Mouse (Mus musculus) kidney, adult 9 months (tissue): Measurements from ENCODE around the gene Dlx2.

Experiments
- DNase-seq: peaks from one replicate; pipeline ENCODE4 v3.0.0; 2022

The Dlx2 gene

DNA sequence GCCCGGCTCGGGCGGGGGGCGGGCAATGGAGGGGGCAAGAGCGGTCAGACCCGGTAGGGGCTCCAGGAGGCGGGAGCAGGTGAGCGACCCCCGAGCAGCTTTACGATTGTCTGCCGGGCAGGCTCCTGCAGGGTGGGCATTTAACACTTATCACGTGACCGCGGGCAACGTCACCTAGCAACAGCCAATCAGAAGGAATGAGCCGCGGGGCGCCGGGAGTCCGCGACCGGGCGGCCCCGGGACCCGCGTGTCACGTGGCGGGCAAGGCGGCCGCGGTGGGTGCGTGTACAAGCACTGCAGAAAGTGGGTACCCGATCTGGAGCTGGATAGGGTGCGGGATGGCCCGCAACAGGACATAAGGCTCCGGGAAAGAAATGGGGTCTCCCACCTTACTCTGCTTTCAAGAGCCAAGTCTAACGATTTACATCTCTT lies at the start of gene Dlx2:
Gene Dlx2 (minus strand): TSS at position 115 of the 432 bp plus-strand sequence.
- DNase-seq: no peak

DNA sequence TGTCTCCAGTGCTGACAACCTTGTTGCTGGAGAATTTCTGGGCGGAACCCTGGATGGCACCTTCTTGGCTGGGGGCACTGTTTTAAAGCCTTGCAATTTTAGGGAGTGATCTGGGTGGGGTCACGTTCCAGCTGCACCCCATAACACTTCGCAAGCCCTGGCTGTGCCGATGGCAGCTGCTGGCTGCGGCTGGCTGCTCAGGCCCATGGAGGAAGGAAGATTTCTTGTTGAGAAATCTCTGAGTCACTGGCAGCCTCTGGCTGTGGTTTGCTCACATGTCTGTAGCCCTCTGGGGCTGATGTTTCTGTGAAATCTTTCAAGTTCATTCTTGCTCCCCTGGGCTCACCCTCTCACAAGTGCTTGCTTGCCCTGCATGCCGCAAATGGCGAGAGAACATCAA lies 47.9 kb upstream of the Dlx2 start:
- no peak for DNase-seq

DNA sequence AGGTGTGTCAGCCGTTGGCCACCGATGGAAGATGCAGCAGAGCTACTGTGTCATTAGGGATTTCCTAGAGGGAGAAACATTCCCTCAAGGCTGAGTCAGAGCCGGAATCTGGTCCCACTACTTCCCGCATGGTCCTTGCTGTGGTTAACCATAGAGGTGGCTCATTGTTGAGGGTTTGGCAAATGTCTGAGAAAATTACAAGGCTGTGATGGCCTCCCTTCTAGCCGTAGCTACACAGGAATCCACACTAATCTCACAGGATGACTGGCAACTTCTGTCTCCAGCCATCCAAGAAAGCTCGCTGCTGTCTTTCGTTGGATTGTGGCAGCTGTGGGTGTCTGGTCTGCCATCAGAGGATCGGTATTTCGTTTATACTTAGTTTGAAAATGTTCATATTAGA lies 42.6 kb upstream of the Dlx2 start:
- no peak for DNase-seq

DNA sequence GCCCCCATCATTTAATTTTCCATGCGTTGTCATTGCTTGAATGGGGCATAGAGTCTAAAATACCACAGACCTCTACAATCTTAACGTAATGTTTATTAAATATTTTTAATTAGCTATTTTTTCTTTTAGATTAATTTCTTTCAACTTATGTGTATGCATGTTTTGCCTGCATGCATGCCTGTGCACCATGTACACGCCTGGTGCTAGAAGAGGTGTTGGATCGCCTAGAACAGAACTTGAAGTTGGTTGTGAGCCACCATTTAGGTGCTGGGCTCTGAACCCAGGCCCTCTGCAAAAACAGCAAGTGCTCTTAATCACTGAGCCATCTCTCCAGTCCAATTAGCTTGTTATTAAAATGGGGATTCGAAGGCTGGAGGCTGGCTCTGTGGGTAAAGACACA lies 34.9 kb upstream of the Dlx2 start:
- no peak for DNase-seq

DNA sequence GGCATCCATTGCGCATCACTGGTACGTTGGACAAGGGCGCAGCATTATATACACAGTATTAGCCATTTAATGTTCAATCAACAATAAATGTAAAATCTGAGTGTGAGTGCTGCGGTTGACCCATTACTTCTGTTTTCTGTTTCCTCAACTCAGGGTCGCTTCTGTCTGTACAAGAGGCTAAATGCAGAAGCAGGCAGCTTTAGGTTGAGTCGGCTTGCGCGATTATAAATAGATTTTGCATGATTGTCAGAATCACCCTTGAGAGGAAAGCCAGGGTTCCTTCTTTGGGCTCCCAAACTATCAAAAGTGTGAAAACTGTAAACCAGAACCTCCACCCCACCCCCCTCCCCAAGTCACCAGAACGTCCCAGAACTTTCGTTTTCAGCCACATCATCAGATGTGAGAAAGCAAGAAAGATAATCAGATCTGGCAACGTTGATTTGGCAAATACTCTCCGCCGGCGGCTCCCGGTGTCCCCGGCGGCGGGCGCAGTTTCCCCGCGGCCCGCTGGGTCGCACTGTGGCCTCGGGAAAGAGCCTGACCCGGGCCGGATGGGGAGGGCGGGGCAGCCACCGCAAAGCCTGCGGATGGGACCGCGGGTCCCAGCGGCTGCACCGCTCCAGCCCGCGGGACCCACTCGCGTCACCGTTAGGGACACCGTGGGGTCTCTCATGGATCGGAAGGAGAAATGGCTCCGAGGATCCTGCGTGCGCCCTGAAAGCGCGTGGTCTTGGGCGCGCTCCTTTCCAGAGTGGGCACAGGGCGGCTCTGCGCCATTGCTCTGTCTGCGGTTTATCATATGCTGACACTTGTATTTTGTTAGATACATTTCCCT lies 34.3 kb upstream of the Dlx2 start:
- DNase-seq: peak; percentile 50

DNA sequence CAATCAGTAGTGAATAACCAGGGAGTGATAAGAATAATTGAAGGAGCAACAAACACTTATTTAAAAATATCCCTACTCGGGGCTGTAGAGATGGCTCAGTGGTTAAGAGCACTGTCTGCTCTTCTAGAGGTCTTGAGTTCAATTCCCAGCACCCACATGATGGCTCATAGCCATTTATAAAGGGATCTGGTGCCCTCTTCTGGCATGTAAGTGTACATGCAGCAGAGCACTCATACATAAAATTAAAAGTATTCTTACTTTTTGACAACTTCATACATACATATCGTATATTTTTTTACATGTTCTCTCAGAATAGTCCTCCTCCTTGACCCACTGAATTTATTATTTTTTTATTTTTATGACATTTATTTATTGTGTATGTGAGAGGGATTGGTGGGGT lies 30.5 kb upstream of the Dlx2 start:
- no peak for DNase-seq

DNA sequence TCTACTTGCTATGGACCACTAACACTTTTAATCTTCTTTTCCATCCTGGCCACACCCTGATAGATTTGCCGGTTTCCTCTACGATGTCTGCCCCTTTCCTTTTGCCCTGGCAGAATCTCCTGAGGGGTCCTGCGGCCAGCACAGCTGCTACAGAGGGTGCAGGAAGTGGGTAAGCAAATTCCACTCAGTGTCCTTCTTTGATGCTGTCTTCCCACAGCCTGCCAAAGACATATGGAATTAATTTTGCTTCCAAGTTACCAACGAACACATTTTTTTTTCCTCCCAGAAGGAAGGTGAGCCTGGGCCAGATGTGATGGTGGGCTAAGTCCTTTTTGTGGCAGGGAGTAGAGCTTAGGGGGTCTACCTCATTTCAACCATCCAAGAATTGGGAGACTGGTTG lies 27.2 kb upstream of the Dlx2 start:
- DNase-seq: no peak

DNA sequence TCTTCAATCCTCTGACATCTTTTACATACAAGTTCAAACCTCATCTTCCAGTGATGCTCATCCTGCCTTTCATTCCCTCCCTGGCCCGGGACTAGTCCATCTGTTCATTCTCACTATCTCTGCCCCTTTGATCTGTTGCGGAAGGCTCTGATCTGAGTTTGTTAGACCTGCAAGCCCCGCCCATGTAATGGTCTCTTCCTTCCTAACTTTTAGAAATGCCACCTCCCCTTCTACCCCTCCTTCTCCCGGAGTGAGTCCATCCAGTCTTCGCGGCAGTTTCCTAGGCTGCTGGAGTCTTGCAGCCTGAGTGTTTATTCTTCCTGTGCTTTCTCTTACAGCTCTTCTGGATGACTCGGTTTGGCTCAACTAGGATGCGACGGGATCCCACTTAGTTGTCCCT lies 19.9 kb upstream of the Dlx2 start:
- no peak for DNase-seq

DNA sequence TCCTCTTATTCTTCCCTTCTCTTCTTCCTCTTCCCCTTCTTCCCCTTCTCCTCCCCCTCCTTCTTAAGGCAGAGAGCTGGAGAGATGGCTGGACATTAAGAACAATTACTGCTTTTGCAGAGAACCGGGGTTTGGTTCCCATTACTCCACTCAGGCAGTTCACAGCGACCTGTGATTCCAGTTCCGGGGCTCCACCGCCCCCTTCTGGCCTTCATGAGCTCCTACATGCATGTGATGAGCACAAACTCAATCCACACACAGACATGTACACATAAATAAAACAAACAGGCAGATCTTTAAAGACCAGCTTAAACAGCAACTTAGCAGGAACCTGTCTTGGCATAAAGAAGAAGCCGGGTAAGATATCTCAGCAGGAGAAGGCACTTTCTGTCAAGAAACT lies 9.5 kb upstream of the Dlx2 start:
- DNase-seq: no peak

DNA sequence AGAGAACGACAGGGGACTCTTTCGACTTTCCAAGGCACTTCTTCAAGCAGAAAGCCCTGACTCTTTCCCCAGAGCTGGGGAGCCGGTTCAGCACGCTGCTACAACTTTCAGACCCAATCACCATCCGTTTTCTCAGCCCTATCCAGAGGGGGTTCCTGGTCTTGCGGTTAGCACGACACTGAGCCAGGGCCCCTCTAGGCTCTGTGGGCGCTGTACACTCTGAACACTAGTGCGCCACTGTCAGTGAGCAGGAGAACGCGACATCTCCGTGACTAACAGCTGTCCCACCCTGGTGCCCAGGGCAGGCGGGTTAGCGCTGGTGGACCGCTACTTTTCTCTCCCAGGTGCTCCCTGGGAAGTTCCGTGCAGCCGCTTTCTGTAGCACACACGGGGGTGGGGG lies 5.2 kb upstream of the Dlx2 start:
- no peak for DNase-seq

DNA sequence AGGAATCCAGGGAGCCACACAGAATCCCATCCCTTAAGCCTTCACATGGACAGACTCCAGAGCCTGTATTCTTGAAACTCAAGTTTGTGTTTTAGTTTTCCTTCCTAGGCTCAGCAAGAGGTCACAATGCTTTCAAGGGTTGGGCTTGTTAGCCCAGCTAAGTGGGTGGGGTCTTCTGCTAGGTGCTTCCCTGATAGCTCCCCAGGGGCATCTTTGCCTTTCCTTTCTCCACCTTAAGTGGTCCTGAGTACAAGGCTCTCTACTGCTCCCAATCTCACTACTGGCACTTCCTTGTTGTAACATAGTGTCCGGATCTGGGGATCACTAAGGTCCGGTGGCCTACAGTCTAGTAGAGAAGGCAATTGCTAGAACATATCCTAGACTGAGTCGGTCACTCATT lies 3.8 kb upstream of the Dlx2 start:
- no peak for DNase-seq

DNA sequence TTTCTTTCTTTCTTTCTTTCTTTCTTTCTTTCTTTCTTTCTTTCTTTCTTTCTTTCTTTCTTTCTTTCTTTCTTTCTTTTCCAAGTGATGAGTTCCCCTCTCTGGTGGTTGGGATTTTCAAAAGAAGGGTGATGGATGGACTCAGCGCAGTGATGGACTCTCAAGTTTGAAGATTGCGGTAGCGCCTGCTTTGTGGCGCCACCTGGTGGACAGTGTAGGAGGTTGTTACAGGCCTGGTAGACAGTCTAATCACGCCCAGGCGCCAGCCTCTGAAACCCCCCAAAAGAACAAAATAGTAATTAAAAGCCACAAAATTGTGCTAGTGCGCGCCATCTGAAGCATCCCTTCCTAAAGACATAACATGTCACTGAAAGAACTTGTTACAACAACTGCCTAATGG lies 1.3 kb upstream of the Dlx2 start:
- DNase-seq: peak; percentile 74

DNA sequence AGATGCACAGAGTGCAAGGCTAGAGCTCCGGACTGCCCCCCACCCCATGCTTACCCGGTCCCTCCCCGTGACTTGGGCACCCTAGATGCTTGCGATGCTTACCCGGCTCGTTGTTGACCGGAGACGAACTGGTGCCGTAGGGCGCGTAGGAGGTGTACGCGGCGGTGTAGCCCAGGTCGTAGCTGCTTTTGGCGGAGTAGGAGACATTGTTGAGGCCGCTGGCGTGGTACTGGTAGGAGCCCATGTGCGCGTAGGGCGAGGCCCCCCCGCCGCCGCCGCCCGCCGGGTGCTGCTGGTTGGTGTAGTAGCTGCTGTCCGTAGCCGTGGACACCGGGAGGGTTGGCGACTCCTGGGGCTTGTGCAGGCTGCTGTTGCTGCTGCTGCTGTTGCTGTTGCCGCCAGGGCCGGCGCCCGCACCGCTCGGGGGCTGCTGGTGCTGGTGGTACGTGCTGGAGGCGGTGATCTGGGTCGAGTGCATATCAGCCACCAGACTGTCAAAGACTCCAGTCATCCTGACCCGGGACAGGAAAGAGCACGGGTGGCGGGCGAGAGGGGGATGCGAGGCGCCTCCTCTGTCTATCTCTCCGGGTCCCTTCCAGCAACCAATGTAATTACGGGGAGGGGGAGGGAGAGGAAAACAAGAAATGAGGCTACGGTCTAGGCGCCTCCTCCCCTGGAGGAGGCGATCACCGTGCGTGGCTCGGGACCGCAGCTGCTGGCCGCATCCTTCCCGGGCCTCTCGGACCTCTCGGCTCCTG lies 493 bp downstream of the Dlx2 start:
- DNase-seq: no peak

DNA sequence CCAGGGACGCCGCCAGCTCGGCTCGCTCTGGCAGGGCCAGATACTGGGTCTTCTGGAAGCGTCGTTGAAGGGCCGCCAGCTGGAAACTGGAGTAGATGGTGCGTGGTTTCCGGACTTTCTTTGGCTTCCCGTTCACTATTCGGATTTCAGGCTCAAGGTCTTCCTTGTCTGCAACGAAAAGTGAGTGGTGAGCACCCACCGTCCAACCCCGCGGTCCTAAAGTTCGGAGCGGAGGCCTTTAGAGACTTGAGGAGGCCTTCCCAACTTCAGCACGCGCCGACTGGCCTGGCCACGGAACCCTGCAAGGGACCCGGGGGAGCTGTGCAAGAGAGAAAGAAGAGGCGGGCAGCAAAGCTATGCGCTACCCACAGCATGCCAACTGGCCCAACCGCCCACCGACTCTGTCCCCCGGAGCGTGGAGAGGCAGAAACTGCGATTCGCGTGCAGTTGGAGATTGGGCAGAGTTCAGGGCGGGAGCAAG lies 1.1 kb downstream of the Dlx2 start:
- DNase-seq: no peak

DNA sequence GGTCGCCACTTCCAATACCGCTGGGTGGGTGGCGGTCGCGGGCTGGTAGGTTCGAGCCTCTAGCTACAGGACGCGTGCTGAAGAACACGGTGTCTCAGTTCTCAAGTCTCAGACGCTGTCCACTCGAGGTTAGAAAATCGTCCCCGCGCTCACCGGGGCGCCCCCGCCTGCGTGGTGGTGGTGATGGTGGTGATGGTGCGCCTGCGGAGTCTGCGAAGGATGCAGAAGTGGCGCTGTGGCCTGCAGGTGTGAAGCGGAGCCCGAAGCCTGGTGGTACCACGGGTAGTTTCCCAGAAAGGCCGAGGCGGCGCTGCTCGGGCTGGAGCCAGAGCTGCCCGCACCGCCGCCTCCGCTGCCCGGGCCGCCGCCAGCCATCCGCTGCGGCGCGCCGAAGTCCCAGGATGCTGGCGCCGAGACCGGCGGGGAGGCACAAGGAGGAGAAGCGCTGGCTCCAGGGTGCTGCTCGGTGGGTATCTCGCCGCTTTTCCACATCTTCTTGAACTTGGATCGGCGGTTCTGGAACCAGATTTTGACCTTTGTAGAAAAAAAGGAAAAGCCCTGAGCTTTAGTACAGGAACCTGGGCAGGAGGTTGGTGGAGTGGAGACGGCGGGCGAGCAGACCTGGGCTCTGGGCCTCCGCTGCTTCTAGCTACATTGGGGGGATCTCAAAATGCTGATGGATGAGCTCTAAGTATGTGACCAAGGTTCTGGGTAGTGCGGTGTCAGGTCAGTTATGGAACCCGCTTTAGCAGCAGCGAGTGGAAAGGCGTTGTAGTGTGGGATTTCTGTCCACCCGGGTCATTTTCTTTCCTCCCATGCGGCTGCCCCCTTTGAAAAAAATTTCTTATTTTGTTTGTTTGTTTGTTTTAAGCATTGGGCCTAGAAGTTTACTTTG lies 1.9 kb downstream of the Dlx2 start:
- no peak for DNase-seq

DNA sequence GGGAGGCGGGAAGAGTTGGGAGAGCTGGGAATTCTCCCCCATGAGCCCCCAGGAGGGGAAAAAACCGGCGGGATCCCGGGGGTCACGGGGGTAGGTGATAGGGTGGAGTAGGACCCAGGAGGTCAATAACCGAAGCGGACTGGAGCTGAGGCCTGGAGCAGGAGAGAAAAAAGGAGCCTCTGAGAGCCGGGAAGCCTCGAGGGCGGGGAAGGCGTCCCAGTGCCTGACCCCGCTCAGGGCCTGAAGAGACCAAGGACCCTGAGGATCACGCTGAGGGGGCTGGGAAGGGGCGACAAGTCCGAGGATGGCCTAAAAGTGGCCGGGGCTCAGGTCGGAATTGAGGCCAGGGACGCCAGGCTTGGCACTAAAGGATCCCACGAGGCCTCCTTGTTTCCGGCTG lies 2.6 kb downstream of the Dlx2 start:
- no peak for DNase-seq

DNA sequence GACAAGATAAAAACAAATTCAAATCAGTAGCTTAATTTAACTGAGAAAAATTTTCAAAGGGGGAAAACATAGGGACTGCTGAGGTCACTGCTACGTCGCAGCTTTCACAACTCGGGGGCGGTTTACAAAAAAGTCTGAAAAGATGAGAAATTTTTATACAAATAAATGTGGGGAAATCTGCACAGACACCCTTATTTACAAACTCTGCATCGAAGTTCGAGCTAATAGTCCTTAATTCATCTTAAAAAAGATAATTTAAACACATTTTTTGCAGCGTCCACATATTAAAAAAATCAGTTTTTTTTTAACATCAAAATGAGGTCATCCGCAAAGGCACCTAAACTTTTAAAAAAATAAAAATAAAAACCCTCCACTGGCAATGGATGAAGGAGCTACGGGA lies 3.0 kb downstream of the Dlx2 start:
- DNase-seq: no peak

DNA sequence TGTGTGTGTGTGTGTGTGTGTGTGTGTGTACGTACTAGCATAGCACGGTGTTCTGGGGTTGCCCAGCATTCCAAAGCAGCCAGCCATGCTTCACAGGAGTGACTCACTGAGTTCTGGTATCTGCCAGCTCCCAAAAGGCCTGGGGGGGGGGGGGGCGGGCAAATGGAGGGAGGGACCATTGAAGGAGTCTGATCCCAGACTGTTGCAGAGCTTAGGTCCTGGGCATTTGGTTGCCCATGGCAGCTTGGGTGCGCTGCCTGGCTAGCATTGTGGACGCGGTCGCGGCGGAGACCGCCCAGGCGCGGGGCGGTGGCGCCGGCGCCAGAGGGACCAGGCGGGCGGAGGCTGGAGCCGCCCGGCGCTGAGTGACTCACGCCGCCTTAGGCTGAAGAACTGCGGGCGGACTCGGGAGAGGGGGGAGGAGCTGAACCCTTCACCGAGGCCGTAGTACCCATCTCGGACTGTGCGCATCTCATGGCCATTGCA lies 3.7 kb downstream of the Dlx2 start:
- no peak for DNase-seq

DNA sequence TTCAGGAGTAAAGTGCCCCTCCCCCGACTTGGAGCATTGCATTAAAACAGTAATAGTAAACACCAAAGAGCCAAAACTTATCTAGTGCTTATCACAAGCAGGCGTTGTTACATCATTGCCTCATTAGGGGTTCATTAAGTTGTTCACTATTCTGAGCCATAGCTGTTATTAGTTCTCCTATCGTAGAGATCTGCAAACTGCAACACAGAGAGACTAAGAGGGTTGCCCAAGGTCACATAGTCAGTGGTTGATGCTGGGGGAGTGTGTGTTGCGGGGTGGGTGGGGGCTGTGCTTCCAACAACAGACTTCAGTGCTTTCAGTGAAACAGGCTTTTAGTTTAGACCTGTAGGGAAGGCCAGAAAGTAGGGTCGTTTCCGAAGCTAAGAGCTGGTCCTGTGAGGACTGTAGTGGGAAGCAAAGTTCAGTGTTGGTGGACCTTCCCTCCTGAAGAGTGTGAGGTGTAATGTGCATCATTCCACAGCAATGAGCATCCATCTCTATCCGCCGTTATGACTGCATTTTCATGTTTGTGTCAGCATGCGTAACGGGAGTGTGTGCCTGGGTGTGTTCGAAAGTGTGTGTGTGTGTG lies 4.2 kb downstream of the Dlx2 start:
- DNase-seq: no peak

DNA sequence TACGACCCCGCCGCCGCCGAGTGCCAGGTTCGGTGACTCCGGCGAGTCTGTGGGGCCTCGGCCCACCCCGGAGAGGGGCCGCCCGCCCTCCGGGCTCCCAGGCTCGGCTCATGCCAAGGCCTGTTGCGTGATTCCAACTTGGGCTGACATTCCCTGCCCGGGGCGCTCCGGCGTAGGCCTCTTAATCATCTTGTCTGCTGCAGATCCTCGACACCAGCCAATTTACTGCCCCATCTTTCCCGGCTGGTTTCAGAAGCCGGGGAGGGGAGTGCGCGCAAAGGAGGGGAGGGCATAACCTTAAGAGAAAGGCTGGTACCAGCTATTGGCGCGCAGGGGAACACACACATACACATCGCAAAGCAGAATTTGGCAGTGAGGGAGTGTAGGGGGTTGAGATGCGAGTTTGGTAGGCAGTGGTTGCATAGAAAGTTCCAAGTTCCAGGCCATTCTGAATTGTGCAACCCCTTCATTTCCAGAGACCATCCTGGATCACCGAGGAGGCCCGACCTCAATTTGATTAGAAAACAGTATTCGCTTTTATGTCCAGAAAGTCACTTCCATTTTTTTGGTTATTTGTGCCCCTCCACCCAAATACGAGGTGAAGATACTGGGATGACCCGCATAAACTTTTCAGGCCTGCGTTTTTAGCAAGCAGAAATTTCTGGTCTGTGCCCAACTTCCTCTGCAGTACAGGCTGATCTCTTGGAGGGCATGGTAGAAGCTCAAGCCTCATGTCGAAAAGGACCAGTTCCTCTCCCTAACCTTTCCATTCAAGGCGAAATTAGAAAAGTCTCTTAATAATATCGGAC lies 4.9 kb downstream of the Dlx2 start:
- DNase-seq: no peak

DNA sequence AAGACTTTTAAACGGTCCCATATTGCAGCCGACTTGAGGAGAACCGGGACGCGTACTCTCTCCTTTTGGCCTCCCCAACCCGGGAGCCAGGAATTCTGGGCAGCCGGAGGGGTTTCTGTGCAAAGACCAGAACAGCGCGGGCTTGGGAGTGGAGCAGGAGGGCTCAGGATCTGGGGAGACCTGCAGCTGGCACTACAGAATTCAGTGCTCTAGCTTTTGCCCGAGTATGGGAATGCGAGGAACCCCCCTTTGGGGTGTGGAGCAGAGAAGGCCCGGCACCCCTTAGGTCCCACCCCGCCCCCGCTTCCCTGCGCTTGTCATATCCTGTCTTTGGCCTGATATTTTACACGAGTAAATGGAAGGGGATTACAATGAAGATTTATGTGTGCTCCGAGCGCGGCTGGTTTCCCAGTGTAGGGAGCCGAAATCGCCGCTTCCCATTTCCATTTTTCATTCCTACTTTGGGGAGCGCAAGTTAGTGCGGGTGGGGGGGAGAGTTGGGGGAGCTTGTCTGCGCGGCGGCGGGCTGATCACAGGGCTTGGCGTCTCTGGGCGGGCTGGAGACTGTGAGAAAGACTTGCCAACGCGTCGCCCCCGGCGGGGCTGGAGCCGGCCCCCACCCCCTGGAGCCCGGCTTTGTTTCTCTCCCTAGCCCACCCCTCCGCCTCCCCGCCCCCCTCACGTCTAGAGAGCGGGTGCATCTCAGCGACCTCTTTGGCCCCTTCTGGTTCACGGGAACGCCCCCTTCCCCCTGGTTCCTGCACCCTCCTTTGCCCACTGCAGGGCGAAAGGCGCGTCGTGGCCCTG lies 5.7 kb downstream of the Dlx2 start:
- no peak for DNase-seq
